Mouse (Mus musculus): ENCODE data around the gene Alpk3. TPM values are rescaled to one million over a fixed set of nuclear protein-coding genes. Genes with fewer than 3 reads are reported as not detected.

Gene Alpk3
- polyA plus RNA-seq, 1 experiment from 2014 or later = 0.97 TPM

DNA sequence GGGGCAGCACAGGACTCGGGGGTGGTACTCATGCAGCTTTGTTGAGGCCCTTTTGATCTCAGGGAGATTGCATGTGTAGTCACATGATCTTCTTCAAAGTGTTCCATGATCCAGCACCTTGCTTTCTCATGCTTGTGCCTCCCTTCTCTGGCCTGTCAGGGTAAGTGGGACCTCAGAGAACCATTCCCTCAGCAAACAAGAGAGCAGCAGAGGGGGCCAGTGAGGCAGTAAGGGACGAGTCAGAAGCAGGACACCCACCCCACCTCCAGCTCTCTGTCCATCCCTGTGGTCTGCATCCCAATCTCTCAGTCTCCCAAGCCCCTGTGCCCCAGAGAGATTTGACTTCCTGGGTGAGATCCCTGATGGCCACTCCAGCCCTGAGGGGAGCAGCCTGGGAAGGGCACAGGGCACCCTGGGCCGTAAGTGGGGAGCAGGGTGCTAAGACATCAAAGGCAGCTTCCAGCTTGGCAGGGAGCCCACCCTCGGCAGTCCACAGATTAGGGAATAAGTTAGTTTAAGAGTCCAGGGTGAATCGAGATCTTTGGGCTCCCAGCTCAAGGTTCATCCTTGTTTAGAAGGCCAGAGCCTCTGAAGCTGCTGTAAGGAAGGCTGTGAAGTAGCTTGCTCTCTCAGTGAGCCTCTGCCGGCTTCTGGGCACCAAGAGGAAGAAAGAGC is 55.4 kb downstream of the Alpk3 start:
- ATAC-seq (ENCODE audit: low read depth) = no peak
- H3K9me3 ChIP-seq (ENCODE audit: control insufficient read depth, low read length) = no peaks in the 10 kb centered on the region
- no peaks in the 10 kb centered on the region; the same call in none of the 2 replicates for H3K4me1 ChIP-seq (replicated peaks; ENCODE audit: control insufficient read depth, insufficient read depth, low read length)
- H3K9ac ChIP-seq (ENCODE audit: low read length) = no peak overlapping the region
- no peaks in the 10 kb centered on the region for H3K27me3 ChIP-seq (ENCODE audit: control insufficient read depth, insufficient read depth, low read depth, low read length)
- H3K36me3 ChIP-seq (ENCODE audit: control insufficient read depth, insufficient read depth, low read length) = no peaks in the 10 kb centered on the region
- no peak overlapping the region for H3K4me3 ChIP-seq (ENCODE audit: low read length)
- no peak overlapping the region for H3K27ac ChIP-seq (ENCODE audit: low read length)
- 23% methylated on average over 6 of the region's 6 CpGs for WGBS
- H3K4me2 ChIP-seq (ENCODE audit: low read depth, low read length) = no peak overlapping the region

DNA sequence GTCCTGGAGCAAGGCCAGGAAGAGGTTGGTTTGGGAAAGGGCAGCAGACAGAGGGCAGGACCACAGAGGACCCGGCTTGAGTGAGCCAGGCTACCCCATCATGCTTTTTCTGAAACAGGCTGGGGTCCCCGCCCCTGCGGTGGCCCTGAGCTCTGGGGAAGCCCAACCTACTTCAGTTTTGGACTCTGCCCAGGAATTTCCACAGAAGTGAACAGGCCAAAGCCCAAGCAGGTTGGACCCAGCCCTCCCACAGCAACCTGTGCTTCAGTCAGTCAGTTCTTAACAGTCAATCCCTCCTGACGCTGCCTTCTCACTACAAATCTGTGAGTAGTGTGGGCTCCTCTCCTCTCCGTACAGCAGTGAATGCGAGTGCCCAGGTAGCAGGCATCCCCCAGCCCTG is 57.2 kb downstream of the Alpk3 start, which contains the start of gene Slc28a1:
TSS of gene Slc28a1 (plus strand) at position 245 of the 400 bp plus-strand sequence.
- no peaks in the 10 kb centered on the region for H3K9me3 ChIP-seq (ENCODE audit: control insufficient read depth, low read length)
- no peaks in the 10 kb centered on the region for H3K27me3 ChIP-seq (ENCODE audit: control insufficient read depth, insufficient read depth, low read depth, low read length)
- no peak for ATAC-seq (ENCODE audit: low read depth)
- no peak within 1 kb of the TSS for H3K4me2 ChIP-seq (ENCODE audit: low read depth, low read length)
- H3K27ac ChIP-seq (ENCODE audit: low read length) = no peak within 1 kb of the TSS
- no peak within 1 kb of the TSS for H3K4me3 ChIP-seq (ENCODE audit: low read length)
- no peaks in the 10 kb centered on the region; the same call in none of the 2 replicates for H3K4me1 ChIP-seq (replicated peaks; ENCODE audit: control insufficient read depth, insufficient read depth, low read length)
- WGBS = 61% methylated on average over 6 of the region's 6 CpGs
- H3K9ac ChIP-seq (ENCODE audit: low read length) = no peak within 1 kb of the TSS
- H3K36me3 ChIP-seq (ENCODE audit: control insufficient read depth, insufficient read depth, low read length) = no peaks in the 10 kb centered on the region

- H3K27ac ChIP-seq (ENCODE audit: low read length) = no peak overlapping the region
- H3K9ac ChIP-seq (ENCODE audit: low read length) = no peak overlapping the region
- 47% methylated on average over 3 of the region's 3 CpGs for WGBS
- H3K9me3 ChIP-seq (ENCODE audit: control insufficient read depth, low read length) = no peaks in the 10 kb centered on the region
- no peak for ATAC-seq (ENCODE audit: low read depth)
- H3K4me2 ChIP-seq (ENCODE audit: low read depth, low read length) = no peak overlapping the region
- no peak overlapping the region for H3K4me3 ChIP-seq (ENCODE audit: low read length)
- H3K27me3 ChIP-seq (ENCODE audit: control insufficient read depth, insufficient read depth, low read depth, low read length) = no peaks in the 10 kb centered on the region
- H3K36me3 ChIP-seq (ENCODE audit: control insufficient read depth, insufficient read depth, low read length) = no peaks in the 10 kb centered on the region
- H3K4me1 ChIP-seq (replicated peaks; ENCODE audit: control insufficient read depth, insufficient read depth, low read length) = no peaks in the 10 kb centered on the region
These were observed 63.7 kb downstream of the Alpk3 start for GRCm38 (mm10) chr7:81121099-81121498.

DNA sequence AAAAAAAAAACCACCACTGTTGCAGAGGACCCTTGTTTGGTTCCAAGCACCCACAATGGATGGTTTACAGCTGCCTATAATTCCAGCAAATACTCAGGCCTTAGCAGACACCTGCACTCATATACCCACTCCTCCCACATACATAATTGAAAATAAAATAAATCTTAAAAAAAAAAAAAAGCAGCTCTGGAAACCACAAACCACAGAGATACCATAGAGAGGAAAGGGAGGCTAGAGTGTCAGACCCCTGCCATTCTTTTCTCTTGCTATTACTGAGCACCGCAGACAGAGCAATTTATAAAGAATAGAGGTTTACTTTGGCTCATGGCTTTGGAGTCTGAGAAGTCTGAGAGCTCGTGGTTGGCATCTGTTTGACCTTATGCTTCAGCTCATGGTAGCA is 65.4 kb downstream of the Alpk3 start:
- no peak overlapping the region for H3K4me2 ChIP-seq (ENCODE audit: low read depth, low read length)
- H3K36me3 ChIP-seq (ENCODE audit: control insufficient read depth, insufficient read depth, low read length) = no peaks in the 10 kb centered on the region
- WGBS = 59% methylated on average over 2 of the region's 2 CpGs
- H3K27me3 ChIP-seq (ENCODE audit: control insufficient read depth, insufficient read depth, low read depth, low read length) = no peaks in the 10 kb centered on the region
- no peak overlapping the region for H3K9ac ChIP-seq (ENCODE audit: low read length)
- H3K4me1 ChIP-seq (replicated peaks; ENCODE audit: control insufficient read depth, insufficient read depth, low read length) = no peaks in the 10 kb centered on the region
- no peak overlapping the region for H3K27ac ChIP-seq (ENCODE audit: low read length)
- ATAC-seq (ENCODE audit: low read depth) = no peak
- no peaks in the 10 kb centered on the region for H3K9me3 ChIP-seq (ENCODE audit: control insufficient read depth, low read length)
- no peak overlapping the region for H3K4me3 ChIP-seq (ENCODE audit: low read length)

GRCm38 (mm10) chr7:81123553-81123952 is 66.2 kb downstream of the Alpk3 start:
- H3K9me3 ChIP-seq (ENCODE audit: control insufficient read depth, low read length) = no peaks in the 10 kb centered on the region
- H3K27ac ChIP-seq (ENCODE audit: low read length) = no peak overlapping the region
- H3K27me3 ChIP-seq (ENCODE audit: control insufficient read depth, insufficient read depth, low read depth, low read length) = no peaks in the 10 kb centered on the region
- no peak overlapping the region for H3K4me3 ChIP-seq (ENCODE audit: low read length)
- no peak overlapping the region for H3K4me2 ChIP-seq (ENCODE audit: low read depth, low read length)
- no peak for ATAC-seq (ENCODE audit: low read depth)
- 70% methylated on average over 5 of the region's 5 CpGs for WGBS
- no peak overlapping the region for H3K9ac ChIP-seq (ENCODE audit: low read length)
- no peaks in the 10 kb centered on the region for H3K36me3 ChIP-seq (ENCODE audit: control insufficient read depth, insufficient read depth, low read length)
- no peaks in the 10 kb centered on the region for H3K4me1 ChIP-seq (replicated peaks; ENCODE audit: control insufficient read depth, insufficient read depth, low read length)

- Histone ChIP-seq H3K9me3 (ENCODE audit: control insufficient read depth, low read length) (no peaks in the 10 kb centered on the region), H3K36me3 (ENCODE audit: control insufficient read depth, insufficient read depth, low read length) (no peaks in the 10 kb centered on the region), H3K4me3 (ENCODE audit: low read length) (no peak overlapping the region), H3K4me2 (ENCODE audit: low read depth, low read length) (no peak overlapping the region), H3K27ac (ENCODE audit: low read length) (no peak overlapping the region), H3K9ac (ENCODE audit: low read length) (no peak overlapping the region), H3K4me1 (replicated peaks; ENCODE audit: control insufficient read depth, insufficient read depth, low read length) (no peaks in the 10 kb centered on the region), H3K27me3 (ENCODE audit: control insufficient read depth, insufficient read depth, low read depth, low read length) (no peaks in the 10 kb centered on the region)
- WGBS = 59% methylated on average over 8 of the region's 8 CpGs
- no peak for ATAC-seq (ENCODE audit: low read depth)
These were observed 67.4 kb downstream of the Alpk3 start for GRCm38 (mm10) chr7:81124773-81125172.

GRCm38 (mm10) chr7:81125215-81126175 is 68.1 kb downstream of the Alpk3 start:
- ATAC-seq (ENCODE audit: low read depth) = no peak
- Histone ChIP-seq H3K27me3 (ENCODE audit: control insufficient read depth, insufficient read depth, low read depth, low read length) (no peaks in the 10 kb centered on the region), H3K9me3 (ENCODE audit: control insufficient read depth, low read length) (no peaks in the 10 kb centered on the region), H3K4me2 (ENCODE audit: low read depth, low read length) (no peak overlapping the region), H3K36me3 (ENCODE audit: control insufficient read depth, insufficient read depth, low read length) (no peaks in the 10 kb centered on the region), H3K4me1 (replicated peaks; ENCODE audit: control insufficient read depth, insufficient read depth, low read length) (no peaks in the 10 kb centered on the region), H3K9ac (ENCODE audit: low read length) (no peak overlapping the region), H3K27ac (ENCODE audit: low read length) (no peak overlapping the region), H3K4me3 (ENCODE audit: low read length) (no peak overlapping the region)
- WGBS = 50% methylated on average over 10 of the region's 10 CpGs

DNA sequence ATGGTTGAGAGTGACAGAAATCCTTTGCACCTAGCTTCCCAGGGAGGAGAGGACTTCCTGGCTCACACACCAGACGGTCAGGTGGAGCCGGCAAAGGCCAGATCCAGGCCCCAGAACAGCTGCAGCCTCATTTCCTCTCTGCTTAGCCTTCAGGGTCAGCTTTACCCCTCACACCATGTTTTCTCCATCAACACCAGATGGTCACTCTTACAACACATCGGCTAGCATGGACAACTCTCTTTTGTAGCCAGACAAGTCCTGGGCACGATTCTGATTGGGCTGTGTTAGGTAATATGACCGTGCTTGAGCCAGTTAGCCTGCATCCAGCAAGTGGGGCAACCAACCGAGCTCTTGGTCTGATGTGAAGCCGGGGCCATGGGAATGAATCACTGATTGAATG is 74.5 kb downstream of the Alpk3 start:
- Histone ChIP-seq H3K4me3 (ENCODE audit: low read length) (no peak overlapping the region), H3K27ac (ENCODE audit: low read length) (no peak overlapping the region)
- WGBS = 49% methylated on average over 7 of the region's 7 CpGs

DNA sequence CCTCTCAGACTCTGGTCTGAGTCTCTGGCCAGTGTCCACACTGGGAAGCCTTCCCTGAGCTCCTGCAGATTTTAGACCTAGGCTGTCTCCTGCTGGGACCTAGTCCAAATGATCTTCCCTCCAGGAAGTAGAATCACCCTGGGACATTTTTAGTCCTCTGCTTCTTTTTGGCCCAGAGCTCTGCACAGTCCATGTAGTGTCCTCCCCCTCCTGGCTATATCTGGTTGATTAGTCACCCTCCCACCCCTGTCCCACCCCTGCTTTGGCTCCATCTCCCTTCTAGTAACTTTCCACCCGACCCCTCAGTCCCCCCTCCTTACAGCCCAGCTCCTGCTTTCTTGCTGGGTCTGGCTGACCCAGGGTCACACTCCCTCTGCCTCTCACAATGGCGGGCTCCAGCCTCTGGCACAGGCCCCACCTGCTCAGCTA is 75.5 kb downstream of the Alpk3 start:
- no peak overlapping the region for H3K9ac ChIP-seq (ENCODE audit: low read length)
- H3K4me2 ChIP-seq (ENCODE audit: low read depth, low read length) = no peak overlapping the region
- no peaks in the 10 kb centered on the region for H3K27me3 ChIP-seq (ENCODE audit: control insufficient read depth, insufficient read depth, low read depth, low read length)
- H3K4me3 ChIP-seq (ENCODE audit: low read length) = no peak overlapping the region
- ATAC-seq (ENCODE audit: low read depth) = peak; percentile 57
- H3K36me3 ChIP-seq (ENCODE audit: control insufficient read depth, insufficient read depth, low read length) = no peaks in the 10 kb centered on the region
- 20% methylated on average over 2 of the region's 2 CpGs for WGBS
- no peaks in the 10 kb centered on the region for H3K9me3 ChIP-seq (ENCODE audit: control insufficient read depth, low read length)
- no peak overlapping the region for H3K27ac ChIP-seq (ENCODE audit: low read length)
- peaks cover 20% of the 10 kb centered on the region for H3K4me1 ChIP-seq (replicated peaks; ENCODE audit: control insufficient read depth, insufficient read depth, low read length)

More for the DNA sequence above, 74.5 kb downstream of the Alpk3 start:
- Histone ChIP-seq H3K36me3 (ENCODE audit: control insufficient read depth, insufficient read depth, low read length) (no peaks in the 10 kb centered on the region), H3K9ac (ENCODE audit: low read length) (no peak overlapping the region), H3K4me1 (replicated peaks; ENCODE audit: control insufficient read depth, insufficient read depth, low read length) (peaks cover 20% of the 10 kb centered on the region), H3K4me2 (ENCODE audit: low read depth, low read length) (no peak overlapping the region), H3K9me3 (ENCODE audit: control insufficient read depth, low read length) (no peaks in the 10 kb centered on the region), H3K27me3 (ENCODE audit: control insufficient read depth, insufficient read depth, low read depth, low read length) (no peaks in the 10 kb centered on the region)
- ATAC-seq (ENCODE audit: low read depth) = no peak
